Mouse (Mus musculus) cerebellum, adult 9-10 months (tissue): ENCODE results near the gene Map3k7cl.

ENCODE experiments used
- DNase-seq: peaks from one replicate; pipeline ENCODE4 v3.0.0; 2022

Gene Map3k7cl

DNA sequence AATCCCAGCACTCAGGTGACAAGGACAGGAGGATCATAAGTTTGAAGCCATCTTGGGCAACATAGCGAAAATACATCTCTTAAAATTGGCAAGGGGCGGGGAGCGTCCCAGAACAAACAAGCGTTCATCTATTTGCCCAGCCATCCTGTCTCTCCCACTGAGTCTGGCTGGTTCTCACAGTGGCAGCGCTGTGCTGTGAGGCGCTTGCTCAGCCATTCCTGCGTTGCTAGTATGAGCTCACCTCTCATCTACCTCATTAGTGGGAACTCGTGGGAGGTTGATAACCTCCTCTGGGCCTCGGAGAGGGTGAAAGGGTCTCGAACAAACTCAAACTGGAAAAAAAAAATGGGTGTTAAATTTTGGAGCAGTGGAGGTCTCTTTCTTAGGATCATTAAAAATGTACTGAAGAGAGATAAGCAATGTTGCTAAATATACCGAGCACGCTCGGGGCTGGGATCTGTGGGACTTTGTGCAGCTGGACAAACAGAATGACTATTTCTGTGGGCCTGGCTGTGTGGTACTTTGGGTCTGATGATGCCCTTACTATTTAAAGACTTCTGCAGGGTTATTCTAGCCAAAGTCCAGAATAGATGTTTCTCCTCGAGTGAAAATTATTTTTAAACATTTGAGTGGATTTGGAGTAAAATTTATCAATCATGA lies 91.1 kb downstream of the Map3k7cl start:
- DNase-seq, result no peak
